Mouse (Mus musculus) heart, embryonic 11.5 days (tissue): ENCODE measurements around the gene Pdzk1ip1. TPM values are rescaled to one million over a fixed set of nuclear protein-coding genes. Genes with fewer than 3 reads are reported as not detected.

ENCODE experiments used
- ATAC-seq: fragments of 200-750 bp; cut with Nextera tagmentation; replicated peaks from 2 replicates; pipeline ENCODE4 v1.8.0; 2017; ENCODE audit warnings: moderate library complexity; ENCODE audit not compliant: insufficient number of reproducible peaks, low FRiP score, low TSS enrichment
- H3K27ac ChIP-seq: fragments of 300-500 bp; sonication (generic); 2 replicates; pipeline ENCODE4 v1.5.1; 2014; ENCODE audit warnings: mild to moderate bottlenecking, low read depth, low read length
- H3K27me3 ChIP-seq: fragments of 300-500 bp; sonication (generic); 2 replicates; pipeline ENCODE4 v1.6.1; 2014; ENCODE audit warnings: mild to moderate bottlenecking, low read length, mixed read lengths; ENCODE audit not compliant: control insufficient read depth, insufficient read depth
- H3K36me3 ChIP-seq: fragments of 300-500 bp; sonication (generic); 2 replicates; pipeline ENCODE4 v1.6.1; 2014; ENCODE audit warnings: mild to moderate bottlenecking, low read length, moderate library complexity, mixed read lengths; ENCODE audit not compliant: control insufficient read depth, insufficient read depth
- H3K4me1 ChIP-seq: fragments of 300-500 bp; sonication (generic); 2 replicates; pipeline ENCODE4 v1.6.1; 2014; ENCODE audit warnings: low read length; ENCODE audit not compliant: control insufficient read depth, insufficient read depth
- H3K4me2 ChIP-seq: fragments of 300-500 bp; sonication (generic); 2 replicates; pipeline ENCODE4 v1.6.1; 2014; ENCODE audit warnings: mild to moderate bottlenecking, moderate library complexity
- H3K4me3 ChIP-seq: fragments of 300-500 bp; sonication (generic); 2 replicates; pipeline ENCODE4 v1.5.1; 2014; ENCODE audit warnings: low read depth, low read length
- H3K9ac ChIP-seq: fragments of 300-500 bp; sonication (generic); 2 replicates; pipeline ENCODE4 v1.6.1; 2014; ENCODE audit warnings: mild to moderate bottlenecking, low read depth, low read length, moderate library complexity
- H3K9me3 ChIP-seq: fragments of 300-500 bp; sonication (generic); replicated peaks from 2 replicates; pipeline ENCODE4 v1.6.1; 2016; ENCODE audit warnings: low read length; ENCODE audit not compliant: control insufficient read depth
- WGBS: fragments of 180-500 bp; shearing (Covaris S2); extraction: QIAGEN DNeasy Blood & Tissue Kit; methylation state at CpG from one replicate; pipeline ENCODE4 v1.1.7; 2014; ENCODE audit not compliant: insufficient replicate concordance; 5-methylcytosine and 5-hydroxymethylcytosine counted together
- polyA plus RNA-seq: library from polyadenylated mRNA; unstranded; fragments of >200 nt; fragmentation: Nextera tagmentation; extraction: Ambion mirVana; gene quantifications from 2 replicates; pipeline ENCODE4 v1.2.1, GENCODE M21; 2014

Pdzk1ip1 gene
- polyA plus RNA-seq, 1 experiment from 2014 or later, result 66.1 TPM

DNA sequence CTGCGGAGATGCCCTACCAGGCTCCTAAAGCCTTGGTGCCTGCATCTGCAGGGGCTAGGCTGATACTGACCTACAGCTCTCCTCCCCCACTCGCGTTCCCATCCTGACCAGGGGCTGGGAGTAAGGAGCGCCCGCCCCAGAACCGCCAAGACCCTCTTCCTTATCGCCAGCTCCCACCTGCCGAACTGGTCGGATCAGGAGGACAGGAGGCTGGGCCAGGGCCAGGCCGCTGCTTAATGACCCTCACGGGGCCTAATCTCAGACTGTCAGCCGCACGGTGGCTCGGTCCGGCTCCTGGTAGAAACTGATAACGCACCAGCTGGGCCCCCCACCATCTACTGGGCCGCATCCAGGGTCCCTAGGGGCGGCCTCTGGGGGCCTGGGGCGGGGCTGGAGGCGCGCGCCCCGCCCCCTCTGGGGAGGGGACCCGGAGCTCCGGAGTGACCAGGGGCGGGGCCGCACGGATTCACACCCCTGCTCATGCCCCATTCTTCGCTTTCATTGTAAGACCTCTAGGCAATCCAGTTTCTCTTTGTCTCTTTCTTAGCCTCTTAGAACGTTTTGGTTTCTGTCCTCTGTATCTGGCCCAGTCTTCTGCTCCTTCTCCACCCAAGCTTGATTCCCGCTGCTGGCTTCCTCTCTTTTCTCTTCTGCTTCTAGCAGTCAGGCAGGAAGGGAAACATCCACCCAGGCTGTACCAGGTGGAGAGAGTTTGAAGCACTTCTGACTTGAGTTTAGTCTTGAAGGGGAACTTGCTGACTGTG is 7.3 kb downstream of the Pdzk1ip1 start:
- H3K4me2 ChIP-seq, result peak overlapping the region; percentile 85
- H3K4me1 ChIP-seq, result peaks cover 9% of the 10 kb centered on the region
- ATAC-seq, result peak; percentile 92
- no peaks in the 10 kb centered on the region for H3K36me3 ChIP-seq
- peak overlapping the region; percentile 84 for H3K27ac ChIP-seq
- peak overlapping the region; percentile 63 for H3K9ac ChIP-seq
- H3K9me3 ChIP-seq, result no peaks in the 10 kb centered on the region
- H3K27me3 ChIP-seq, result peaks cover 22% of the 10 kb centered on the region
- under 1% methylated on average over 27 of the region's 31 CpGs for WGBS
- peak overlapping the region; percentile 43 for H3K4me3 ChIP-seq

- no peaks in the 10 kb centered on the region for H3K9me3 ChIP-seq
- WGBS, result 13% methylated on average over 11 of the region's 11 CpGs
- peaks cover 24% of the 10 kb centered on the region for H3K27me3 ChIP-seq
- peak overlapping the region; percentile 85 for H3K4me2 ChIP-seq
- peak overlapping the region; percentile 43 for H3K4me3 ChIP-seq
- no peaks in the 10 kb centered on the region for H3K36me3 ChIP-seq
- peaks cover 9% of the 10 kb centered on the region for H3K4me1 ChIP-seq
- H3K9ac ChIP-seq, result peak overlapping the region; percentile 63; the same call in 1 of the 2 replicates
- ATAC-seq, result no peak
- H3K27ac ChIP-seq, result peak overlapping the region; percentile 84
These were observed 8.1 kb downstream of the Pdzk1ip1 start for GRCm38 (mm10) chr4:115096435-115097145.

- Histone ChIP-seq H3K9ac (peak overlapping the region; percentile 56; the same call in 1 of the 2 replicates), H3K4me1 (peaks cover 9% of the 10 kb centered on the region), H3K4me2 (peak overlapping the region; percentile 85), H3K4me3 (0 out of 2 replicates have a peak overlapping the region, but pooled peaks have one; percentile 0), H3K27me3 (peaks cover 24% of the 10 kb centered on the region), H3K27ac (no peak overlapping the region), H3K9me3 (no peaks in the 10 kb centered on the region), H3K36me3 (no peaks in the 10 kb centered on the region)
- no peak for ATAC-seq
- 1% methylated on average over 6 of the region's 6 CpGs for WGBS
These were observed 8.6 kb downstream of the Pdzk1ip1 start for GRCm38 (mm10) chr4:115097146-115097496.

GRCm38 (mm10) chr4:115101682-115102081 is 13.2 kb downstream of the Pdzk1ip1 start:
- H3K9me3 ChIP-seq, result no peaks in the 10 kb centered on the region
- no peak overlapping the region for H3K4me2 ChIP-seq
- ATAC-seq, result no peak
- H3K9ac ChIP-seq, result no peak overlapping the region
- whole genome bisulfite sequencing, result 33% methylated on average over 6 of the region's 6 CpGs
- no peak overlapping the region for H3K27ac ChIP-seq
- no peaks in the 10 kb centered on the region for H3K36me3 ChIP-seq
- no peak overlapping the region for H3K4me3 ChIP-seq
- H3K27me3 ChIP-seq, result peaks cover 3% of the 10 kb centered on the region; the same call in 1 of the 2 replicates
- peaks cover 4% of the 10 kb centered on the region for H3K4me1 ChIP-seq

DNA sequence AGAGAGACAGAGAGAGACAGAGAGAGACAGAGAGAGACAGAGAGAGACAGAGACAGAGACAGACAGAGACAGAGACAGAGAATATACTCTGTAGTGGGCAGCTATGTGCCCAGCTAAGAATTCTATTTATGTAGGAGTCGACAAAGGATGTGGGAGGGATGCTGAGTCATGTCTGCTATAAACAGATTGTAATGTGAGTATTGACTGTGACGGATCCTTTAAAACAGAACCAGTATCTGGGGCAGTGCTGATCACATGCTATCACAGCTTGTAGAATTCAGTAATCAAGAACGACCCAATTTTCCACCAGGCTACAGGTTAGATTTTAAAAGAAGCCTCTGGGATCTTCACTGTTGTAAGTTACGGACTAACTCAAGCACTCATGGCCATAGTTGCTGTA is 15.0 kb downstream of the Pdzk1ip1 start:
- no peaks in the 10 kb centered on the region for H3K9me3 ChIP-seq
- H3K27me3 ChIP-seq, result peaks cover 3% of the 10 kb centered on the region; the same call in 1 of the 2 replicates
- no peak overlapping the region for H3K4me3 ChIP-seq
- H3K4me1 ChIP-seq, result no peaks in the 10 kb centered on the region
- no peaks in the 10 kb centered on the region for H3K36me3 ChIP-seq
- H3K4me2 ChIP-seq, result no peak overlapping the region
- ATAC-seq, result no peak
- 51% methylated on average over 4 of the region's 4 CpGs for WGBS
- H3K27ac ChIP-seq, result no peak overlapping the region
- no peak overlapping the region for H3K9ac ChIP-seq

DNA sequence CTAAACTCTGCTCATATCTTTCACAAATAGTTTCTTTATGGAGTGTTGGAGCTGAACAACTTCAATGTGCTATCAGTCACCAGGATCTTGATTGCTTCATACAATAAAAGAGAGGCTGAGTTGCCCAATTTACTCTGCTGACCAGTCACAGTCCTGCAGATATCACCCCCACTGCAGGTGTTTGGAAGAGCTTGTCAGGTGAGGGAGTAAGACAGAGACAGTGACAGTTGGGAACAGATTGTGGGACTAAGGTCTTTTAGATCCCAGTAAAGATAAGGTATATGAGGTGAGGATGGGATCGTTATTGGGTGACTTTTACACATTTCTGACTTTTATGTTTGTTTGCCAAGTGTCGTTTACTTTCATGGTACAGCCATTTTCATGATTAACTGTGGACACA is 22.7 kb downstream of the Pdzk1ip1 start:
- 56% methylated on average over 2 of the region's 2 CpGs for WGBS
- no peaks in the 10 kb centered on the region for H3K27me3 ChIP-seq
- no peak for ATAC-seq
- H3K4me1 ChIP-seq, result no peaks in the 10 kb centered on the region
- H3K27ac ChIP-seq, result no peak overlapping the region
- H3K9ac ChIP-seq, result no peak overlapping the region
- no peaks in the 10 kb centered on the region for H3K9me3 ChIP-seq
- no peak overlapping the region for H3K4me3 ChIP-seq
- no peaks in the 10 kb centered on the region for H3K36me3 ChIP-seq
- H3K4me2 ChIP-seq, result no peak overlapping the region

DNA sequence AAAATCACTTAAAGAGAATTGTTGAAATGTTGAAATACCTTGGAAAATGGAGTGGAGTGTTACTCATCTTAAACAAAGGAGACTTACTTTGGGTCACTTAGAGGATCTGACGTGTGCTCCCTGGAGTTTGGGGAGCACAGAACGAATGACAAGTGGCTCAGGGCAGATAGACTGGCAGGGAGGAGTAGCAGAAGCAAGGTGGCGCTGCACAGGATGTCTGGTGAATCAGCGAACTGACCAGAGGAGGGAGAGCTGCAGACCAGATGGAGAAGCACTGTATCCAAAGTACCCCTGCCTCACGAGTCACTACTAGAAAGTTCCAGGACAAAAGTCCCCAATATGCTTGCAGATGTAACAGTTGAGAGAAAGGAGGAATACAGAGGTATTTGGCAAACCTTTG is 24.8 kb downstream of the Pdzk1ip1 start:
- H3K9ac ChIP-seq, result no peak overlapping the region
- no peaks in the 10 kb centered on the region for H3K4me1 ChIP-seq
- no peaks in the 10 kb centered on the region for H3K9me3 ChIP-seq
- no peaks in the 10 kb centered on the region for H3K36me3 ChIP-seq
- H3K4me3 ChIP-seq, result no peak overlapping the region
- 20% methylated on average over 5 of the region's 5 CpGs for WGBS
- ATAC-seq, result no peak
- H3K4me2 ChIP-seq, result no peak overlapping the region
- H3K27me3 ChIP-seq, result no peaks in the 10 kb centered on the region
- H3K27ac ChIP-seq, result no peak overlapping the region

- Histone ChIP-seq H3K4me3 (no peak overlapping the region), H3K9me3 (no peaks in the 10 kb centered on the region), H3K4me1 (no peaks in the 10 kb centered on the region), H3K9ac (no peak overlapping the region), H3K27ac (no peak overlapping the region), H3K27me3 (no peaks in the 10 kb centered on the region), H3K36me3 (no peaks in the 10 kb centered on the region), H3K4me2 (no peak overlapping the region)
- 76% methylated on average over 3 of the region's 3 CpGs for WGBS
- ATAC-seq, result no peak
These were observed 31.1 kb downstream of the Pdzk1ip1 start for GRCm38 (mm10) chr4:115119642-115120041.
